Mouse (Mus musculus): ENCODE data around the gene Ssh2.

Gene Ssh2

DNA sequence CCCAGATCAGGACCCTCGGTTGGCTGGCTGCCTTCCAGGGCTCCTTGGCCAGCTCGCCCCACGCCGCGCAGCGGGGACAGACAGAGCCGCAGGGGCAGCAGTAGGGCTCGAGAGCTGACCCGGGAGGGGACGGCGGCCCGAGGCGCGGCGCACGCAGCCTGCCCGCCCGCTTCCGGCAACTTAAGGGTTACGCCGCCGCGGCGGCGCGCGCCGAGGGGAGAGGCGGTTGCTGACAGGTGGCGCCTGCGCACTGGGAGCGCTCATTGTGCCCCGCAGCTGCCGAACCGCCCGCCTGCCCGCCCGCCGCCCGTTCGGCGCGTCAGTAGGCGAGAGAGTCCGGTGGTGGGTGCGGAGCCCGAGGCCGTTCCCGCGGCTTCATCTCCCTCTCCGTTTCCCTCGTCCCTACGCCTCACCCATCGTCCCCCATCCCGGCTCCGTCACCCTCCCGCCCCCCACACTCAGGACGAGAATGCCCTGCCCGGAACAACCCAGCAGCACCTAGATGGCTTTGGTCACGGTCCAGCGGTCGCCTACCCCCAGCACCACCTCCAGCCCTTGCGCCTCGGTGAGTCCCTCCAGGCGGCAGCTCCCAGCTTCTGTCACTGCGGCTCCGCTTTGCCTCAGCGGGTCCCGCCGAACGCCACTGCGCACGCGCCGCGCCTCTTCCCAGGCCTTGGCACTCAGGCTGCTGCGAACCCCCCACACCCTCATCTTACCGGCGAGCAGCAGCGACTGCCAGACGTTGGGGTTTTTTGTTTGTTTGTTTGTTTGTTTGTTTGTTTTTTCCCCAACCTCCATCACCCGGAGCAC lies at the start of gene Ssh2:
TSS of gene Ssh2 (plus strand) at position 337 of the 810 bp plus-strand sequence.
- in situ Hi-C loops (cut with MboI; ENCODE audit: low sequenced_read_pairs) = no loop called here

DNA sequence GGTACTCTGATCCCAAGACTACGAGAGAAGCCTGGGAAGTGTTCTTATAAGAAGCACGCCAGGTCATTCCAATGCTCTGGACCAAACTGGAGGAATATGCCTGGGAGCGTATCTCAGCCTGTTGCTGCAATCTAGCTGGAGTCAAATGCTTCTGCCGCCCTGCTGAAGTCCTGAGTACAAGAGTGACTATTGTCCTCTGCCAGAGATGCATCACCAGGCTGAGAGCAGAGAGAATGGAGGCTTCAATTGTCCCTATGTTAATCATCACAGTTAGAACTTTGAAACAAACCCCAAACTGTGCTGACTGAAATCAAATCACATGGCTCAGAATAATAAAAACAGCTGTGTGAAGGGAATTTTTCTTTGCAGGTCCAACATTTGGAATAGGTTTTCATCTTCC lies 42.4 kb upstream of the Ssh2 start:
- in situ Hi-C loops (cut with MboI; ENCODE audit: low sequenced_read_pairs) = no loop called here

DNA sequence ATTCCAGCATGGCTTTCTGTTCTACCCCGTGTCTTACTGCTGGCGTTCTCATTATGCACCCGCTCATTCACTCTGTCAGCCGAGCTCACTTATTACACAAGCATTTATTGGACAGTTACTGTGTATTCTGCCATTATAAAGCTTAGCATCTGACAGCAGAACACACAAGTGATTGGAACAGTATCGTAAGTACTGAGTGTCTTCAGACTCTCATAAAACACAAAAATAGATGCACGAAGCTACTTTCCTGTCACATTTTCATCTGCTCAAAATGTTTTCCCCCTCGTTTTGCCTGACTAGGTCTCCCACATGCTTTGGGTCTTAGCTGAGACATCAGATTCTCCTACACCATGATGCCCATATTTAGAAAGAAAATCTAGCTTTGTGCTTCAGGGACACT lies 41.6 kb upstream of the Ssh2 start:
- in situ Hi-C loops (cut with MboI; ENCODE audit: low sequenced_read_pairs) = no loop called here

DNA sequence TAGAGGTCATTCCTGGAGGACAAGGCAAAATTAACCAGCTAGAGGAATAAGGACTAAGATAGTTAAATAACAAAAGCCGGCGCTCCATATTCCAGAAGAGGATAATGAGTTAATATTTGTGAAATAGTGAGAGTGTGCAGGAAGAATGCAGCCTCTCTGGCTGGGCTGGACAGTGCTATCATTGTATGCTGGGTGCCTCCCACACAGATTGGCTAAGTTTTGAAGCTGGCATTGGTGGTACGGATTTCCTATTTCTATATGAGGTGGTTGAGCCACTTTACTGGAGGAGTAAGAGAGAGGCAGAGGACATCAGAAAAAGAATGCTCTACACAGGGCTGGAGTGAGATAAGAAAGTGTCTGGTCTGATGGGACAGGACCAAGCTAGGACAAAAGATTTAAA lies 36.3 kb upstream of the Ssh2 start:
- in situ Hi-C loops (cut with MboI; ENCODE audit: low sequenced_read_pairs) = no loop called here

DNA sequence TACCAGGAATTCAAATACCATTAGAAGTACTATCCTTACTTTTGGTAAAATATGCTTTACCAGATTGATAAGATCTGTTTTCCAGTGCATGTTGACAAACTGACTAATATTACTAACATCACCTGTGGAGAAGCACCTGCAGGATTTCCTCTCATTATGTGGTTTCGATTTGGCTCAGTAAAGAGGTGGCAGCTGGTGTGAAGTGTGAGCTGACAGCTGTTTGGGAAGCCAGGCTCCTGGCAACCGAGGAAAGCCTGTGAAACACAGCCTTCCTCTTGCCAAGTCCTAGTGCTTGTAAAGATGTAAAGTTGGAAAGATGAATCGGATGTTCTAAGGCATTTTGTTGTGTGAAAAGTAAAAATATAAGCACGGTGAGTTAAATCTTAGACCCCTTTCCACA lies 35.2 kb upstream of the Ssh2 start:
- in situ Hi-C loops (cut with MboI; ENCODE audit: low sequenced_read_pairs) = no loop called here

DNA sequence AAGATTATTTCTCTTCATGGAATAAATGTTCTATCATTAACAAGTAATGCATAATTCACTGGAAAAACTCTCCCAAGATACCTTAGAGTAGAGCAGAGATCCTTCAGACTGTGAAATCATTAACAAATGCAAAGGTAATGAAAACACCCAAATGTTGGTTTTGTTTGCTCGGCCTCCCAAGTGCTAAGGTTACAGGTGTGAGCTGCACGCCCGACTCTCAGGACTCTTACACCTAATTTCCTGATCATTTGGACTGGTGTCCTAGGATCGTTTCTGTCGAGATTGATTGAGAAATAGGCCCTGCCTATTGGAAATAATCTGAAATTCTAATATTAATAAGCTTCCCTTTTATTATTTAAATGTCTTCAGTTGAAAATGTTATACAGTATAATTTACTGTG lies 34.6 kb upstream of the Ssh2 start:
- in situ Hi-C loops (cut with MboI; ENCODE audit: low sequenced_read_pairs) = no loop called here

DNA sequence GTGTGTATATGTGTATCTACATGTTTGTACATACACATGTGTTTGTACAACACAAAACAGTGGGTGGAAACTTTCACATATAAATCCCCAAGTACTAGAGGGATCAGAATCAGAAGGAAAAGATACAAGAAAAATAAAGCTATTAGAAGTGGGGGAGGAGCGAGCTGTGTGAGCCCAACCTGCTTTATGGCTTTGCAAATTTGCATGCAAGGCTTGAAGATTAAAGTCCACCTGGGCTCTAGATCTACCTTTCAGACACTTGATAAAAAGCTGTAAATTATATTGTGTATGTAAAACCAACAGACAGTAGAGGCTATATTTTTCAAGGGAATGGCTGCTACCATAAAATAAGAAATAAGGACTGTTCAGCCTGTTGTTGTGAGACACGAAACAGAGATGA lies 34.0 kb upstream of the Ssh2 start:
- in situ Hi-C loops (cut with MboI; ENCODE audit: low sequenced_read_pairs) = no loop called here

DNA sequence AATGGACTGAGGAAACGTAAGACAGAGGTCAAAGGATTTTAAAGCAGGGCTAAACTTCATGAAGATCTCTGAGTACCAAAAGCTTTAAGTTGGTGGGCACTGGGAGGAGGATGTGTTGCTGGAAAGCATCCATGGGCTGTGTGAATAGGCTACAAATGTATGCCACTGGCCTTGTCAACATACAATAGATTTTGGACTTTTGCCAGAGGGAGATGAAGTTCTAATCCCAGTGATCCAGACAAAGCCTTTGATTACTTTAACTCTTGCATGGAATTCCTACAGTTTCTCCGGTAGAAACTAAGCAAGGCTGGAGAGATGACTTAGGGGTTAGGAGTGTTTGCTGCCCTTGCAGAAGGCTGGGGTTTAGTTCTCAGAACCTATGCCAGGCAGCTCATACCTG lies 33.5 kb upstream of the Ssh2 start:
- in situ Hi-C loops (cut with MboI; ENCODE audit: low sequenced_read_pairs) = no loop called here

DNA sequence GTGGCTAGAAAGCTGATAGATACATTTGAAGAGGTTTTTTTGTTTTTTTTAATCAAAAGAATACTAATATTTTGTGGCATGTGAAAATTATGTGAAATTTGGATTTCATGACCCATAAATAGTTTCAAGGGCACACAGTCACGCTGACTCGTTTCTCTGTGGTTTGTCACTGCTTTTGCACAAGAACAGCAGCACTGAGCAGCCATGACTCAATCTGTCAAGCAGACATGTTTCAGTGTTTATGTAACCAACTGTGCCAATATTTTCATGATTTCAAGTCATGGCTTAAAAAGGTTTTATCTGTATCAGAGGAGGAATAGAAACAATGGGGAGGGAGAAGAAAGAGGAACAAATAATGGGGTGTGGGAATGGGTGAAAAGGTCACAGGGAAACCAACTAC lies 31.2 kb upstream of the Ssh2 start:
- in situ Hi-C loops (cut with MboI; ENCODE audit: low sequenced_read_pairs) = no loop called here

DNA sequence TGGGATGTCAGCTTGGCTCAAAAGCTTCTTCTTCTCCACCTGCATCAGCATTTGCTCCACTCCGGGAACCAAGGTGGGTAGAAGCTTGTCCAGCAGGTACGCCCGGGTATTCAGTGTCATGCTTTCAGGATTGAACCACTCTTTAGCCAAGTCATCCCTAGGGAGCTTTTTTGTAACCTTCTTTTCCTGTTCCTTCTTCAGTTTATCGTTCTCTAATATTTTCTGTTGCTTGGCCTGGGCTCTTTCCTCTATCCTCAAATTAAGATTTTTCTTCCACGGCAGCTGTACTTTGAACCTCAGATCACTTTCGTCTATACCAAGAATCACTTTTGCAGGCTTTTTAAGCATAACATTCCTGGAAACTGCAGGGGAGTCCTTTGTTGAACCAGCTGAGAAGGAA lies 27.2 kb upstream of the Ssh2 start, which contains the start of gene Efcab5:
TSS of gene Efcab5 (minus strand) at position 101 of the 400 bp plus-strand sequence.
- in situ Hi-C loops (cut with MboI; ENCODE audit: low sequenced_read_pairs) = no loop called here

DNA sequence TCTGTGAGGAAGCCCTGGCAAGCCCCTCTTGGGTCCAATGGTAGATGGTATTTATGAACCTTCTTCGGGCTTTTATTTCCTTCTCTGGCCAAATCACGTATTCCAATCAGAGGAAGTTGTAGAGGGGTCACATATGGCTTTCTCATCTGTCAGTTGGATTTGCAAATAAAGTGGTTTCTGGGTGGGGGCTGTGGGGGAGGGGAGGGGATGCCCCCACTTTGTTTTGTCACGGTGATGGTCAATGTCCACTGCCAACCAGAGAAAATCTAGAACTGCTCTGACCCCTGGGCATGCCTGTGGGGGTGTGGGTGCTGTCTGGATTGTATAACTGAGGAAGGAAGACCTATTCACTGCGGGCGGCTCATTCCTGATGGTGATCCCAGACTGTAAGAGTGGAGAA lies 22.7 kb upstream of the Ssh2 start:
- in situ Hi-C loops (cut with MboI; ENCODE audit: low sequenced_read_pairs) = no loop called here

DNA sequence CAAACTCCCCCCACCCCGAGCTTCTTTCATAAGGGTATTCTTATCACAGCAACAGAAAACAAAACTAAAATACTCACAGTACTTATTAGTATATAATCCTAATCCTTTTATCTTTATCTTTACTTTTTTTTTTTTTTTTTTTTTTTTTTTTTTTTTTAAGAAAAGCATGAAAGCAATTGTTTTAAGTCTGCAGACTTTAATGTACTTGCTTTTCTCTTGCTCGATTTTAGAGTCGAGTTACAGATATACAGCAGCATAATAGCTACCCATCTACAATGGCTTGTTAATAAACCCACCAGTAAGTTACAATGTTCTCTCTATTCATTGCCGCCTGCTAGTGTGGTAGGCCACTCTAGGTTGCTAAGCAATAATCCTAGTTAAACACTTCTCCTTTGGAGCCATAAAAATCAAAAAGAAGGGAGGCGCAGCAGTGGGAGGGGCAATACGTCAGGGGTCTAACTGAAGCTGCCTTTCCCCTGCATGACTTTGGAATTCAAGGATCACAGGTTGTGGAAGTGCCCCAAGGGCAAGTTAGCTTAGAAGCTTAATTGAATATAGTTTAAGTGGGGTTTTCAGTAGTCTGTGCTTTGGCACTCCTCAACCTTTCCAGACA lies 22.0 kb upstream of the Ssh2 start:
- in situ Hi-C loops (cut with MboI; ENCODE audit: low sequenced_read_pairs) = no loop called here

DNA sequence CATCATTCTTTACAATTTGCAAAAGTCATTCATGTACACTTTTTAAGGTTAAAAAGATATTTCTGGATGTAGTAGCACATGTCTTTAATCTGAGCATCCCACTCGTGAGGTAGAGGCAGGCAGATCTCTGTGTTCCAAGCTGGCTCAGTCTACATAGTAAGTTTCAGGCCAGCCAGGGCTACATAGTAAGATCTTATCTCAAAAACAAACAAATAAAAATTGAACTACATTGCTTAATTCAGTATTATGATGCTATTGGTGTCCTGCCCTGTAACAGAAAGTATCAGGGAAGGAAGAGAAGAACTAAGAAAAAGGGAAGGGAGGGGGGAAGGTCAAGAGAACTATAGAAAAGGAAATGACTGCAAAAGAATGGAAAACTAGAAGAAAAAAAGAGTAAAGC lies 21.3 kb upstream of the Ssh2 start:
- in situ Hi-C loops (cut with MboI; ENCODE audit: low sequenced_read_pairs) = no loop called here

DNA sequence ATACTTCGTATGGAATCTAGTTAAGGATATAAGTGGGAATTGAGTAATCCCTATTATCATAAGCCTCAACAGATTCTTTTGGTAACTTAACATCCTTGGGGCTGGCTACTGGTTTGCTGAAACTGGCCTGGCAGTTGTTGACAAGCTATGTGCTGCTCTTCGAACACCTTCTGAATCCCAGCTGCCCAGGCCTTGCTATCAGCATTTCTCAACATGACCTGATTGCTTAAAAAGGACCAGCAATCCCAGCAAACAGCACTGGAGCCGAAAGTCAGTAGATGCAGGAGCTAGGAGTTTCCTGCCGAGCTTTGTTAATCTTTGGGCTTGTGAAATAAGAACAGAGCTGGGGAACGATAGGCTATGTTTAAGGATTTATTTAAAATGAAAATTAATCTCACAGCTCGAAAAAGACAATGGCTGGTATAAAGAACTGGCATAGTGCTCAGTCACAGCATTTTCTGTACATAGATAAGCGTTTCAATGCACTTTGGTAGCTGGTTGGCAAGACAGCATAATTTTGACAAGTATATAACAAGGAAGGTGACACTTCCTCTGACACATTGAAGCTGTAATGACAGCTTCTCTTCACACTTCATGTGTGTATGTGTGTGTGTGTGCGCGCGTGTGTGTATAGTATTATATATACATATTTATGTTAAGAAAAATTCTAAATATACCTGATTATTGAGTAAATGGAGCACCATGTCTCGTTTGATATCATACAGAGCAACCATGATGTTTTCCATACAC lies 20.6 kb upstream of the Ssh2 start:
- in situ Hi-C loops (cut with MboI; ENCODE audit: low sequenced_read_pairs) = no loop called here

DNA sequence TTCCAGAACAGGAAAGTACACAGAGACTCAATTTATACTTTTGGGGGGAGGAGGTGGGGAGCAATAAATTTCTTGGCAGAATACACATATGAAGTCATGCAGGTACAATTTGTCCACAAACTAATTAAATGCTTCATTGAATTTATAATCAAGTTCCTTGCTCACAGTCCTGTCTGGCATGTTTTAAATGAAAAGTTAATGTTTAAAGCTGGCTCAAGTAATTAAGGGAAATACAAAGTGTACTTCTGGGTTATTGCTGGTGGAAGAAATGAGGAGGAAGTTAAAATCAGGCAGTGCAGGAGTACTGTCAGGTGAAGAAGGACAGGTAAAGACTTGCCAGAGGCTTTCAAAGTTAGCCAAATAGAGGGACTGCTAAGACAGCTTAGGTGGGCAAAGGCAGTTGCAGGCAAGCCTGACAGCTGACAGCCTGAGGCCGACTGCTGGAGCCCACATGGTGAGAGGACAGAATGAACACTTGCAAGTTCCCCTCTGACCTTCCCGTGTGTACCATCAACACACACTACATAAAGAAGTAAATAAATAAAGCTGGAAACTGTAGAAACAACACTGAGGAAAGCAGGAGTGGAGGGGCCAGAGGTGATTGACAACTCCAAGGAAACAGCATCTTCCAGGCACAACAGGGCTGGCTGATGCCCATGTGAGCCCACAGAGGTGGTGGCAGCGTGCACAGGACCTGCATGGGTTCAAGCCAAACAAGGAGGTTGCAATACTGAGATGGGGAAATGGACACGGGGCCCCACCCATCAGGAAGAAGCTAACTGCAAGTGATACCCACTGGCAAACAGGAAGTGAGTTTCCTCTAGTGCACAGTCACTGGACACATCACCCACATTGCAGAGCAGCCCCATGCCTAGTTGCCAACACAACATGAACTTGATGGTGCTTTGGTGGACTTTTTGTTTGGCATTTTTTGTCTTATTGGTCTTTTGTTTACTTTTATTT lies 19.6 kb upstream of the Ssh2 start:
- in situ Hi-C loops (cut with MboI; ENCODE audit: low sequenced_read_pairs) = no loop called here

DNA sequence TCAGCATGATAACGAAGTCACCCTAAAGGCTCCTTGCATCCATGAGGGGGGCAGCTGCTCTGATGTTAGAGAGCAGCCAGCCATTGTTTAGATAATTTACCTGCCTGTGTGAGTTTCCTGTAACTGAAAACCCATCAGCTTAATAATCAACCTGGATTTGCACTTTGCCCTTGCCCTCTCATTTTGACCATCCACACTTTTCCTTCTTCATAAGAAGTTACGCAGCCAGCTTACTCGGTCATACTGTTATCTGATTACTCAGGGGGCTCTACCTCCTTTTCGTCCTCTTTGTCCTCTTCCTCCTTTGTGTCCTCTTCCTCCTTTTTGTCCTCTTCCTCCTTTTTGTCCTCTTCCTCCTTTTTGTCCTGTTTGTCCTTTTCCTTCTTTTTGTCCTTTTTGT lies 16.5 kb upstream of the Ssh2 start:
- in situ Hi-C loops (cut with MboI; ENCODE audit: low sequenced_read_pairs) = no loop called here

DNA sequence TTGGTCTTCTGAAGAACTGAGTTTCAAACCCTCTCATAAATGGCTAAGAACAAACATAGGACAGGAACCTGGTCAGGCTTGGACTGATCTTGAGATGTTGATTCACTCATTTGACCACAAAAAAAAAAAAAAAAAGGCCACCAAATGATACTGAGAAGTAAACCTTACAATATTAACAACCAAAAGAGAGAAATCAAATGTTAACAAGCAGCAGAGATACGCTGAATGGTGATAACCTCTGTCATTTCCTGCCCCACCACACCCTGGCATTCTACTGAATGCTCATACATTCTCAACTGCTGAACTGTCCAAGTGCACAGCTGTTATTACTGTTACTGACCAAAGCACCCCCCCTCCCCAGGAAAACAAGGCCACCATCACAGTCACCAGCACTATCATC lies 15.4 kb upstream of the Ssh2 start:
- in situ Hi-C loops (cut with MboI; ENCODE audit: low sequenced_read_pairs) = no loop called here

DNA sequence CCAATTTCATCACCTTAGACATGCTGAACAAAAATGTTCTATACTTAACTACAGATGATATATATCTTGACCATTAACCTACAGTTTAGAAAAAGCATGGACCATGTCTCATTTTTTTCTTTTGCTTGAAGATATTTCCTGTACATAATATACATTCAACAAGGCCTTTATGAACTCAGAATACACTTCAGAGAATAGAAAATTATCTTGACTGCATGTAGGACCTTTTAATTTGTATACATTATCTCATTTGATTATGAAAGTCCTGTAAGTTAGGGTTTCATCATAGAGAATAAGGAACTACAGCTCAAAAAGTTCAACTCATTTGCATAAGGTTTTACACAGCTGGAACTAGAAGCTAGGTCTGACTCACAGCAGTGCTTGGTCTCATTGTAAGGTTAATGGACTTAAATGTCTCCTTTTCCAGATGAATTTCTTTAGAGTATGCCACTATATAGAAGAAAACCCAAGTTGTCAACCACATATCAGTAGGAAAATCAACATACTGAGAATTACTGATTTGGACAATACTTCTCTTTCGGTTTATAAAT lies 1.9 kb upstream of the Ssh2 start:
- in situ Hi-C loops (cut with MboI; ENCODE audit: low sequenced_read_pairs) = no loop called here

DNA sequence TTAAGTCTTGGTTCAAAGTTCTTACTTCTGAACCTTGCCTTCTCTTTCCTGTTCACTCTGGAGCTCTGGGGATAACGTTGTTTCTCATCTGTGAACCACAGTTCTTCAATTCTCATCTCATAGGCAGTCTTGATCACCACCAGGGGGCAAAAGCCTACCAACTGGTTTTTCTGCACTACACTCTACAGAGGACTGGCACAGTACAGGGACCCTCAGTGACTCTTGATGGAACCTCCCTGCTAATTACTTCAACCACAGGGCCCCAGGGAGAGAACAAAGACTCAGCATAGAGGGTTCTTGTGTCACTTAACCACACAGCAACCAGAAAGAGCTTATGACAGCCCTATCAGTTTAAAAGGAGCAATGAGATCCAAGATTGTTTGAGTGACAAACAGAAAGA lies 1.3 kb upstream of the Ssh2 start:
- in situ Hi-C loops (cut with MboI; ENCODE audit: low sequenced_read_pairs) = no loop called here

DNA sequence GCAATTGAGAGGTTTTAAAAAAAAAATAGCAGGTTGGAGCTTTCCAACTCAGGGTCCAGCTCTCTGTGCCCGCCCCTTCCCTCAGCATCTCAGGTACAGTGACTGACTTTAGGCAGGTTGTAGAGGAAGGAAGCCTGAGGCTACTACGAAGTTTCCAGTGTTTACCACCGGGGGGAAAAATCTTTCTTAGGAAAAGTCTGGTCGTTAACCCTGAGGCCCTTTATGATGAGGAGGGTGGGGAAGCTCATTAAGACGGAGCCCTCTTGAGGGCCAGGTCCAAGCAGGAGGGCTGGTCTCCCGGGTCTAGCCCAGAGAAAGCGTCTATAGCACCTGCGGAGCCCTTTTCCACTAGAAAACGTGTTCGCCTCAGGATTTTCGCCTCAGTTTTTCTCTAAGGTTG lies 604 bp upstream of the Ssh2 start:
- in situ Hi-C loops (cut with MboI; ENCODE audit: low sequenced_read_pairs) = no loop called here

DNA sequence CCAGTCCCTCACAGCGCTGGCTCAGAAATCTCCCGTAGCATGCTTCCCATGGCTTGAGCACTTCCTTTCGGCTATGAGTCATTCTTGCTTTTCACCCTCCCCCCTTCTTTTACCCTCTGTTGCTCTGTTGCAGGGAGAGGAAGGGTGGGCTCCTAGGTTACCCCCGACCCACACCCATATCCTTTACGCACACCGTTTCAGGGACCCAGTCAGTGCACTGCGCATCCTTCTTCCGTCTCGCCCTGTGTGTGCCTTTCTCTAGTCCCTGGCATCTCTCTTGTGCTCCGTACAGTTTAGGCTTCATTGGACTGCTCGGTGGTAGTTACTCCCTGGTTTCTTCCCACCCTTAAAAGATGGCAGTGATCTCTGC lies 659 bp downstream of the Ssh2 start:
- in situ Hi-C loops (cut with MboI; ENCODE audit: low sequenced_read_pairs) = no loop called here
